Mouse (Mus musculus) kidney, adult 2 months (tissue): ENCODE results near the gene Trank1.

Experiments
- CTCF ChIP-seq: fragments of 200-500 bp; conservative IDR thresholded peaks from 2 replicates; pipeline ENCODE4 v1.5.1; 2011; ENCODE audit warnings: low read depth, mild to moderate bottlenecking, control low read depth, low read length, moderate library complexity, mixed read lengths; ENCODE audit not compliant: insufficient read depth, insufficient read length
- POLR2A ChIP-seq: fragments of 200-500 bp; IDR thresholded peaks from one replicate; pipeline ENCODE4 v1.6.1; 2011; ENCODE audit warnings: low read depth, low read length, control low read depth

DNA sequence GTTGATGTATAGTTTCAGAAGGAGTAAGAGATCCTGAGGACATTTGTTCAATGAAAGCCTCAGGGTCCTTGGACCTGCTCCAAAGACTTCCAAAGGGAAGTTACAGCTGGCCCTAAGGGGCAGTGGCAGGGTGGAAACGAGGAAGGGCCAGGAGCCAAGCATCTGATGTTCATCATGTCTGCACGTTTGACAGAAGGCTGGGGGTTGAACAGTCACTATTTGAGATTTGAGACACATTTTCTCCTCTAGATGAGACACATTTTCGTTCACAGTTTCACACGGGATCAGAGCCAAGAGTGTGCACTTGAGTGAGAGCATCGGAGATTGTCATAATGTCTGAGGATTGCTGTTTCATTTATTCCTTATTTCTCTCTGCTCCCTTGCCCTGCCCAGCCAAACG, 96.5 kb downstream of the Trank1 start:
- TF ChIP-seq CTCF = no peak
- TF ChIP-seq POLR2A = no peak
